Mouse (Mus musculus) spleen, postnatal 36 days (tissue): ENCODE results near the gene Specc1.
A peak's percentile ranks its signal among the peaks of the same experiment; 100 is the strongest.

Experiments
- DNase-seq, 2 experiments: peaks; one replicate each; pipeline ENCODE4 v3.0.0; 2022; ENCODE audit warnings: low spot score in 2 of 2, mixed read lengths in 1 of 2

Gene Specc1

DNA sequence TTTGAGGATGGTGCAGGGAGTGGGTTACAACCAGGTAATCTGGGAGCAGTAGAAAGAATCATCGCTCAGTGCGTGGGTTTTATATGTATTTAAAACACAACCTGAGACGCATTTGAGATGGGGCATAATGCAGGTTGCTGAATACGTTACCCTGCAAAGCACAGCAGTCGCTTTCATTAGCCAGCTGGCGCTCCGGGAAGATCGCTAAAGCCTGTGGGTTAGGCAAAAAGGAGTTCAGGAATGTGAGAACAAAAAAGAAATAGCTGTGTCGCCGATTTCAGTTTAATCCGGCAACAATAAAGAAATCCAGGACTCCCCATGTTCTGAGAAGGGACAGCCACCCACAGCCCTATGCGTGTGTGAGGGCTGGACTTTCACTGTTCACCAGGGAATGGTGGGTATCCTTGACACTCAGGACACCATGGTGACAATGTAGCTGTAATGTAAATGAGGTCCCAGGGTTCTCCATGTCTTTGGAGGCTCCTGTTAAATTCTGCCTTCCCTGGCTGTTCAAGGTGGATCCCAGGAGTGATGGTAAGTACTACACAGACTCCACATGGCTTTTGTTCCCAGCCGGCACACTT is 58.6 kb downstream of the Specc1 start:
- DNase-seq: no peak

DNA sequence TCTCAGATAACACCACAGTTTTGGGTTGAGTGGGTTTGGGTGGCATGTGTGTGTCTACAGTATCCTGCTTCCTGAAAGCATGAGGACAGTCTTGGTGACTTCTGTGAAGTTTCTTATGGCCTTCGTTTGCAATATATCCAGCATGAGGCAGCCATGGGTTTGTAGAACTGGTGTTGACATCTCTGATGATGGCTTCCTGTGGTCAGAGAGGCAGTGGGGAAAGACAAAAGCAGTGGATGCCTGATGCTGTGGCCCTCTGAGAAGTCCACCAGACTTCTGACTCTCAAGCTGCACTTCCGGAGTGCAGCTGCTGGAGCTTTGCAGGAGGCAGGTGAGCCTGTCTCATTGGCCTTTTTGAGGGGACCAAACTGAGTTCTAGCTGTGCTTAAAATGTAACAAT is 60.4 kb downstream of the Specc1 start:
- DNase-seq: no peak

DNA sequence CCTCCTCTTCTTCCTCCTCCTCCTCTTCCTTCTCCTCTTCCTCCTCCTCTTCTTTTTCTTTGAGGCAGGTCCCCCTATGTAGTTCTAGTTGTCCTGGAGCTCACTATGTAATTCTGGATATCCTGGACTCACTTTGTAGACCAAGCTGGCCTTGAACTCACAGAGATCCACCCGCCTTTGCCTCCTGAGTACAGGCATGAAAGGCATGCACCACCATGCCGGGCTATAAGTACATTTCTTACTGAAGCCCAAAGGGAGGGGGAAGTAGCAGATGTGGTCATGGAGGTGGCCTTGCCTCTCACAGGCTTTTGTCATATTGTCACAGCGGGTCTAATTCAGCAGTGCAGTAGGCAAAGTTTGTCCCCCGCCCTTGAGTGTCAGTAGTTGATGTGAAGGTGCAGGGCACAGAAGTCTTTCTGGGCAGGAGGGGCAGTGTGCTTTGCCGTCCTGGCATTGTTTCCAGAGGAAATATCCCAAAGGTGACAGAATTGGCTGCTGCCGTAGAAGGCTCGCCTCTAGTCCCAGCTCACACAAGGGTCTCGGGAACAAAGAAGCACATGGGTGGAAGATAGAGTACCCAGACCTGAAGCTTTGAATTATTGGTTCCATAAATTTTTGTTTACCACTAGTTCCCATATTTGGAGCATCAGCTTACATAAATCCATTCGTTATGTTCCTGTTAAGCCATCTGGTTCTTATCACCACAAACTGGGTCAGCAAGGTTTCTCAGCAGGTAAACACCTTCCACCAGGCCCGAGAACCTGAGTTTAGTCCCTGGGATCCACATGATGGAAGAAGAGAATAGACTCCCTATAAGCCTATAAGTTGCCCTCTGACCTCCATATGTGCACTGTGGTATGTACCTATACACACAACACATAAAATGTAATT is 62.0 kb downstream of the Specc1 start:
- no peak for DNase-seq

DNA sequence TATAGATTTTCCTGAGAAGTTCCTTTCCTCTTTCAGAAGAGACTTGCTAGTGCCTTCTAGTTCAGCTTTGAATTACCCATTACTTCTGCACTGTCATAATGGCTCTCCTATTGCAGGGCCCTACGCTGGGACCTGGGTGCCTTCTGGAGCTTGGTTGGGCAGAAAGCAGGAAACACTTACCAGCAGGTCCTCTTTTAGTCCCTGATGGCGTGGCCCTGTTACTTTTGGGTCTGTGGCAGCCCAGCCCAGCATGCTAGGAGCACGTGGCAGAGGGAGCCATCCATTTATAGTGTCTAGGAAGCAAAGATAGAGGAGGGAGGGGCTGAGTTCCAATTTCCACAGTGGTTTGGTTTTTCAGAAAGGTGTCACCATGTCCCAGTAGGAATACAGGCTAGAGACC is 63.3 kb downstream of the Specc1 start:
- no peak for DNase-seq

DNA sequence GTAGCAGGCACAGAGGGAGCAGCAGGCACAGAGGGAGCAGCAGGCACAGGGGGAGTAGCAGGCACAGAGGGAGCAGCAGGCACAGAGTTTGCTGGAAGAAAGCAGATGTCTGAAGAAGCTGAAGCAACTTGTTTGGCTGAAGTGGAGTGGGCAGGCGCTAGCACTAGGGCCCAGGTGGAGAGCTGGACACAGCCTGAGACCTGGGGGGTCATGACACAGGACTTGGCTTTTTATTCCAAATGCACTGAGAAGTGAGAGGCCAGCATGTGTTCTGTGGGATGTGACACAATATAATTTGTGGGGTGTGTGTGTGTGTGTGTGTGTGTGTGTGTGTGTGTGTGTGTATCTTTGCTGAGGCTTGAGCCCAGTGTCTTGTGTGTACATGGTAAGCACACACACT is 64.3 kb downstream of the Specc1 start:
- no peak for DNase-seq

DNA sequence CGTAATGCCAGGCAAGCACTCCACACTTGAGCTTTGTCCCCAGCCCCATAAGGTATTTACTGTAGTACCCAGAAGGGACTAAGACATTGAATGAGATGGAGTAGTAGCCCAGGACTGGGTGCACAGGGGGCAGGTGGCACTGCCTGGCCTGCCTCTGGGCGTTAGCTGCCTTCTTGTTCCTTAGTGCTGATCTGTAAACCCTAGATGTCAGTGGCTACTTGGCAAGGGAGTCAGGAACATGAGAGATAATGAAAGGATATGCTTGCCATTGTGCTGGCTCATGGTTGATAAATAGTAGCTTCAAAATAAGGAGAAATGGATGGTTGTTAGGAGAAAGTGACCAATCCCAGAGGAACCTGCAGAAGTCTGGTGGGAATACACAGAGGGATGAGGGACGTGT is 65.5 kb downstream of the Specc1 start:
- DNase-seq: no peak

DNA sequence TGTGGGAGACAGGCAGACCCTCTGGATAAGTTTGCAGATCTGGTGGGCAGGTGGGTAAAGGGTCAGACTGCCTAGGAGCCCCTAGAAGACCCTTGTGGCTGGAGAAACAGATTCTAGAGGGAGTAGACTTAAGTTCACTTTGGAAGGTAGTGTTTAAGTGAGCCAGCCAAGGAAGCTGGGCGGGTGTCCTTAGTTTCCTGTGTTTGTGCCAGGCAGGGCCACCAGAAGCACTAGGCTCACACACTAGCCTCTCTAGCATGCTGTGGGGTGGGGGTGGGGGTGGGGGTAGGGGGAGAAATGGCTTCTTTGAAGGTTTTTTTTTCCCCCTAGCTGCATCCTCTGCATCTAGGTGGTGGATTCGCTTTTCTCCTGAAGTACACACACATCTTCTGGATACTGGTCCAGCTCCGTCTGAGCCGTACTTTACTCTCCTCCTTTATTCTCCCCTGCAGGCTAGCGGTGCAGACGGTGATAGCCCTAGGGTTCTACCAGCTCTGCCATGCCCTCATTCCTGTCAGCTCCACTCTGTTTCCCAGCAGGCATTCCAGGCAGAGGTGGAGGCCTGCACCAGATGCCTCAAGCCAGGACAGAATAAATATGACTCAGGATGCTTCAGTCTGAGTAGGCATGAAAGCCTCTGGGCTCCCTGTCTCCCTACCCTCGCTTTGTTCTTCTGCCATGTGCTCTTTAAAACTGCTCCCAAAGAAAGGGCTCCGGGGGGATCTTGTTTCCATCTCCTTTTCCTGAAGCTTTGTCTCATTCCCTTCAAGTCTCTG is 66.3 kb downstream of the Specc1 start:
- DNase-seq: no peak

DNA sequence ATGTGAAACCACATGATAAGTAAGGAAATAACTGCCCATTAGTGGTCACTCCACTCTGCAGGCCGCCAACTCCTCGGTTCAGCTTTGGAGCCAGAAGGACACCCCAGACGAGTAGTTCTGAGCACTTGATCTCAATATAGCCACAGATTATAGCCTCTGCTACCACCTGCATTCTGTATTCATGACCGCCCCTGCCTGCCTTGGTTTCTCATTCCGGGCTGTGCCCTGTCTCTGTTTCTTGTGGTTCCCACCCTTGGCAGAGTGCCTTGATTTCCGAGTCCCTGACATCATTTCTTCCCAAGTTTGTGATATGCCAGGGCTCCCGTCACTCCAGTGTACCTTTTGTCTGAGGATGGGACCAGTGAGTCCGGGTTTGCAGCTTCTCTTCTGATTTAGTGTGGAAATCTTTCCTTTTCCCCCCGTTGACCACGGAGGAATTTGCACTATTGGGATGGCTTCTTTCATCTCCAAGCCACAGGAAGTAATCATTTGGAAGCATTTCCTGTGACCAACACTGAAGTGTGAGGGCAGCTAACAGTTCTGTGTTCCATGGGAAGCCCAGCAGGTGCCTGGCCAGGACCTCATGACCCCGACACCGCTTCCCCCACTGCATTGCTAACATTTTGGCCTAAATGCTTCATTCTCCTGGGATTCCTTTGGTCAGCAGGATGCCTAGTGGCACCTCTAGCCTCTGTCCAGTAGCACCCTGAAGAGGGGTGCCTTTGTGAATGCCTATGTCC is 67.1 kb downstream of the Specc1 start:
- DNase-seq: no peak

DNA sequence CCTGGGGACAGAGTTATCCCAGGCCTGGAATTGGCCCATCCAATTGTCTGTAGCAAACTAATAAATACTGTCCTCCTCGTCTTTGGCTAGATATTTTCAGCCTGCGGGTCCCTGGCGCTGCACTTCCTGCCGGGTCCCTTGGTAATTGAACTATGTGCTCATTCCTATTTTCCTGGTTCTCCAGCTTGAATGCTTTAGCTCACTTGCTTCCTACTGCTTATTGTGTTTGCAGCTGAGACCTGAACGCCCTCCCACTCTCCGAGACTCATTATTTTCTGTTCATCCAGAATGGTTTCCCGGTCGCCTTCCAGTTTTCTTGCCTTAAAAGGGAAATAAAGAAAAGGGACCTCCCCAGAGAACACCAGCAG is 67.7 kb downstream of the Specc1 start:
- no peak for DNase-seq

DNA sequence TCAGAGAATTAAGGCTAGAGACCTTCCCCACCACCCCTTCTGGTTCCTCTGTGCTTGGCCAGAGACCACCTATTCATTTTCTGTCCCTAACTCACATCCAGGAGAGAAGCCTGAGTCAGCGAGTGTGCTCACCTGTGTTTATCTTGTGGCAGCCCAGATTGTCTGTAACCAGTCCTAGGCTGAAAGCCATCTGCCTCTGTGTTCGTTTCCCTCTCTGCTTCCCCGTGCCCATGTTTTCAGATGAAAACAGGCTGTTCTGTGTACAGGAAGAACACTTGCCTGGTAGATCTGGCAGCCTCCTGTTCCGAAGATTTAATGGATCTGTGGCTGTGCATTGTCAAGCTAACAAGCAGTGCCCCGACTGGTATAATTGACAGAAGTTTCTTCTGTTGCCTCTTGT is 68.4 kb downstream of the Specc1 start:
- no peak for DNase-seq

DNA sequence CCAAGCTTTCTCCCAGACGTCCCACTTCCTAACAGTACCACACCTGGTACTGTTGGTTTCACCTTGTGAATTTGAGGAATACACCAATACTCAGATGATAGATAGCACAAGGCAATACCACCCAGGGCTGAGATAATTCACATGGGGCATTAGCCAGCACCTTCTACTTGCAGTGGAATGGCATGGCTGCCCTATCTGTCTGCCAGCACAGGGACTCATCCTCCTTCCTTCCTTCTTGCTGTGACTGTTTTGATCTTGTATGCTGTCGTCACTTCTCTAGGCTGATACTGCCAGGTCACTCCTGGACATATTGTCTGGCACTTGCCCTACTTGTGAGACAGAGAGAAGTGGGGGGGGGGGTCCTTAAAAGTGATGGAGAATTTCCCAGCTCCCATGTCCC is 69.2 kb downstream of the Specc1 start:
- DNase-seq: no peak

DNA sequence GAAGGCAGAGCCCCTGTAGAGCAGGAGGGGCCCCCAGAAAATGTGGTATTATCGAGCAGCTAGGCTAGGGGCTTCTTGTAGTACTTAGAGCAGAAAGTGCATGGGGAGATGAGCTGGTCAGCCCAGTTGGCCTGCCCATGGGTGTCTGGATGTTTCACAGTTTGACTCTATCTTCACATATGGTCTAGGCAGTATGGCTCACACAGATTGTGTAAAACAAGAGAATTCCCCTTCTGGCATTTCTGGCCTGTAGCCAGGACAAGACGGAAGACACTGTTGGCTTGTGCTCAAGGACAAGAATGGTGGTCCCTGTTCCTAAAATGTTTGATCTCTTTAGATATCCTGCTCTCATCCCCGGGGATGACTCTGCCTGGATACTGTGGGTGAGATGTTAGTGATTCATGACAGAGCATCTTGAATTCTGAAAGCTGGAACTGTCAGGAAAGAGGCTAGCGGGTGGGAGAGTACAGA is 69.8 kb downstream of the Specc1 start:
- DNase-seq: no peak

DNA sequence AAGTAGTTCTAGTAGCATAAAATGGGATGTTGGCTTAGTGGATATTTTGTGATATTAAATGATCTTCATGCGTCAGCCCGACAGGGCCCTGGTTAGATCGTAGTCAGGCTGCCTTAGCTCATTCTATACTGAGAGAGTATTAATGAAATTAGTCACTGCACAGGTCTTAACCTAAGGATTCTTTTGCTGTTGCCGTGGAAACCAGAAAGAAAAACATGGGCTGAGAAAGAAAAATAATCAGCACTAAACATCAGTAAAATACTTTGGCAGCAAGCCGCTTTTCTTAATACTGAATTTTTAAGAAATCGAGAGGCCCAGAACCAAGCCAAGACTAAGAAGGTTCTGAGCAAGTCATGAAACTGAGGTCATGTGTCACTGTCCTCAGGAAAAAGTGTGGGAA is 70.7 kb downstream of the Specc1 start:
- DNase-seq: no peak

DNA sequence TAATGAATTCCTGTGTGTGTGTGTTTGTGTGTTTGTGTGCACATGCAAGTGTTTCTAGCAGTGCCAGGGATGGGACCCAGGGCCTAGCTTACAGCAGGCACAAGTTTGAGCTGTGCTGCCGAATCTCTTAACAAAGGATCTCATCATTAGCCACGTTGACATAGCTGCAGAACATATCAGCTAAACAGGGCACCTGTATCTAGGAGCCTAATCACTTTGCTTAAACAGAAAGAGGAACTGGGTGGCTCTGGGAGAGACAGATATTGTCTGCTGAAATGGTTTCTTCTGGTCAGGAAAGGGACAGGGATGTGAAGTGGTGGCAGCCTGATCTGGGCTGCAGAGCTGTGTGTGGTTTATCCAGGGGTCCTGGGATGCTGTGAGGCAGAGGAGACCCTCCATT is 71.1 kb downstream of the Specc1 start:
- DNase-seq: no peak

DNA sequence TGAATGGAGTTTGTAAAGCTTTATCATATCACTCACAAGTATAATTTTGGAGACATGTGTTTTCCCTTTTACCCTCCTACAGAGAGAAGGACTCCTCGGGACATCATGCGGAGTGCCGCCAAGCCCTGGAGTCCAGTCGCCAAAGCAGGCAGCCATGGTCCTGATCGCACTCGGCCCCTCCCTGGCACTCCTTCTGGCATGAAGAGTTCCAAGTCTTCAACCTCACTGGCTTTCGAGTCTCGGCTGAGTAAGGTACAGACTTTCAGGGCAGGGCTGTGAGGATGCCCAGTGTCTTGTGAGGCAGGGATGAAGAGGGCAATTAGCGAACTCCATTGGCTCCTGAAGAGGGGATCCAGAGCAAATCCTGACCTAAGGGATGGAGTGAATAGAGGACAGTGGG is 72.6 kb downstream of the Specc1 start:
- DNase-seq: no peak

DNA sequence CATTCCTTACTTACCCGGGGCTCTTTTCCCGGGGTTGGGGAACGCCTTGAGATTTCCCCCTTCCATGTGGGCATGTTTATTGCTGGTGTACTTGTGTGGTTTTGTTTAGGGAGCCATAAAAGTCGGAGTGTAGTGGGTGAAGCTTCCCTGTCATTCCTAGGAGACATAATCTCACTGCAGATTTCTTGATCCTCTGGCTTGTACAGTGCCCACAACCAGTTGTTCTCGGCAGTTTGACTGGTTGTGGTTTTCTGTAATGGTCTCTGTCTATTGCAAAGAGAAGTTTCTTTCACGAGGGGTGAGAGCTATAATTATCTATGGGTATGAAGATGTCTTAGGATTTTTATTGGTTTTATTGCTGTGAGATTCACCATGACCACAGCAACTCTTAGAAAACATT is 78.0 kb downstream of the Specc1 start:
- DNase-seq: no peak

DNA sequence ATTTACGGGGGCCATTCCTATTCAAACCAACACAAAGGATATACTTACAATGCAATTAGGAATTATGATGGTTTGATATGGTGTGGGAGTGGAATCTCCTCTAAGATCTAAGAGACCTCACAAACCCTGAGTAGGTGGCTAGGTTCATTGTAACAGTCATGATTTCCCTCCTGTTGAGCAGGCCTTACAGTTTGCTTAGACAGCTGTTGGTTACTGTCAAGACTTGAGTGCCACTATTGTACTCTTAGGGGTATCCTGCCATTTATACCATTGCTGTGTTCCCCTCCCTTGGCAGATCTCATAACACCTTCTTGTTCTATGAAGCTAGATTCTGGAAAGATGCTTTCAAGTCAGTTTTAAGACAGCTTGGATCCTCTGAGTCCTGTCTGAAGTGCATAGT is 78.7 kb downstream of the Specc1 start:
- no peak for DNase-seq

DNA sequence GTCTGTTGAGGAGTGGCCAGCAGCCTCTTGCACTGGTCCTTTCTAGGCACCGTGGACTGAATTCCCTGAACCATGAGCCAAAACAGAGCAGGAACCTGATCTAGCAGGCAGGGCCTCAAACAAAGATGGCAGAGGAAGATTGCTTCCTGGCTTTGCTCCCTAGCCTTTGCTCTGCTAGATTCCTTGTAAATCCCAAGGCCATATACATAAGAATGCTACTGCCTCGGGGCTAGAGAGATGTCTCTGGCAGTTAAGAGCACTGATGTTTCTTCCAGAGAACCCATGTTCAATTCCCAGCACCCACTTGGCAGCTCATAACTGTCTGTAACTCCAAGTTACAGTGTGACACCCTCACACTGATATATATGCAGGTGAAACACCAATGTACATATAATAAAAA is 83.6 kb downstream of the Specc1 start:
- no peak for DNase-seq

DNA sequence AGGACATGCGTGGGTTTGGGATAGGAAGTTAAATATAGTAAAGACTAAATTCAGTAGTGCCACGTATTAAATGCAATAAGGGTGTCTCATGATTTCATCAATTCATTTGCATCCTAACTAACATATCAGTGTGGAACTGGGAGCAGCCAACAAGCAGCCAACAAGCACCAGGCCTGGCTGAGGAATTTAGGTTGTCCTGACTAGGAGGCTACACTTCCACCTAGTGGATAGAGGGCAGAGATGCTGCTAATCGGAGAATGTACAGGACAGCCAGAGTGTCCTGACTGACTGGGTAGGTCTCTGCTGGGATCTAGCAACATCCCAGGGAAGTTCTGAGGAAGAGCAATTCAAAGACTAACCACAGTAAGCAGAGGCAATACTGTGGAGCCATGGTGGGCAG is 88.1 kb downstream of the Specc1 start:
- DNase-seq: no peak

DNA sequence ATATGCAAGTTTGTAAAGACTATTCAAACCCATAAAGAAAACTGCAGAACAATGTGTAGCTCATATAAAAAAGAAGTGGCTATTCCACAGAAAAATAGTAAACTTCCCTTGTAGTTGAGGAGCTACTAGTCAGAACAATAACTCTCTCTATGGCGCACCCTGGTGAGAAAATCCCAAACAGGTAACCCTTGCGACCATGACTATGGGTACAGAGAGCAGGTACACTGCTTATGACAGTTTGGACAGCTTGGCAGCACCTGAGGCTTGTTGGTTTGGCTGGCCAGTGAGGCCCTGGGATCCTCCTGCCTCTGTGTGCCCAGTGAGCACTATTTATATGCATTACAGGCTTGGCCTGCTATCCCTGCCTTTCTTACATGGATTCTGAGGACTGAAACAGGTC is 89.4 kb downstream of the Specc1 start:
- no peak for DNase-seq

DNA sequence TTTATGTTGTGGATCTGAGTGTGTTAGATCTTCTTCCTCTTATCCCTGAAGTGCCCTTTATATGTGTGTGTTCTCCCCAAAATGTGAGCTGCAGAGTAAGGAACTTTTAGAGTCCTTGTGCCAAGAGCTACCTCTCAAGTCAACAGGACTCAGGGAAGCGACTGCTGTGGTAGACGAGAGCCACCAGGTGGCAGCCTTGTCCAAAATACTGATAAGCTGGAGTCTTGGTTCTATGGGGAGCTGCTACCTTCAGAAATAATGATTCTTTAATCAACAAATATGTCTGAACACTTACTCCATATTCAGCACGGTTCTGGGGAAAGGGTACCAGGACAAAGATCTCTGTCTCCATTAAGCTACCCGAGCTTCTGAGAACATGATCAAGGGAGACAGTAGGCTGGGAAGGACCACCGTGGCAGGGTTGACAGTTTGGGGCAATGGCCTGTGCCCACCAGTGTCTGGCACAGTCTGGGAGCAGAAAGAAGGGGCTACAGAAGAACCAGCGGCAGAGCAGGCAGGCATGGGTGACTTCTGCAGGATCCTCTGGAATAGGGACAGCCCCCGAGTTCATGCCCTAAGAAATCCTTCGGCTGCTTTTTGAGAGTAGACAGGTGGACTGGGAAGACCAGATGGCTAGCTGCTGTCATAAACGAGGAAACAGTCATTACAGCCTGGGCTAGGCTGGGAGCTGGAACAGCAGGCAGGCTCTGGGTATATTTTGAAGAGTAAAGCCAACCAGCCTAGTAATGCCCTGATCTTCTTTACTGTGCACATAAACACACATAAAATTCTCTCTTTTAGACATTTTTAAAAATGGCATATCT is 91.5 kb downstream of the Specc1 start:
- DNase-seq: peak; percentile 22 to 43
